Mouse (Mus musculus) limb, embryonic 14.5 days (tissue): ENCODE results near the gene Plekhg5. TPM values are rescaled to one million over a fixed set of nuclear protein-coding genes. Genes with fewer than 3 reads are reported as not detected.

ENCODE experiments used
- ATAC-seq: fragments of 200-750 bp; cut with Nextera tagmentation; 2 replicates; pipeline ENCODE4 v1.8.0; 2017; ENCODE audit warnings: low read depth, moderate number of reproducible peaks, moderate TSS enrichment; ENCODE audit not compliant: low FRiP score
- DNase-seq: peaks from one replicate; pipeline ENCODE4 v3.0.0-alpha.2; 2015; ENCODE audit warnings: low spot score
- H3K27ac ChIP-seq: fragments of 300-500 bp; sonication (generic); replicated peaks from 2 replicates; pipeline ENCODE4 v1.5.1; 2014; ENCODE audit warnings: low read depth, mild to moderate bottlenecking, low read length, moderate library complexity, mixed read lengths
- H3K27me3 ChIP-seq: fragments of 300-500 bp; sonication (generic); 2 replicates; pipeline ENCODE4 v1.6.1; 2014; ENCODE audit warnings: low read length, mixed read lengths; ENCODE audit not compliant: control insufficient read depth, insufficient read depth
- H3K36me3 ChIP-seq: fragments of 300-500 bp; sonication (generic); 2 replicates; pipeline ENCODE4 v1.6.1; 2014; ENCODE audit warnings: mild to moderate bottlenecking, low read length, moderate library complexity, mixed read lengths; ENCODE audit not compliant: control insufficient read depth, insufficient read depth
- H3K4me1 ChIP-seq: fragments of 300-500 bp; sonication (generic); 2 replicates; pipeline ENCODE4 v1.6.1; 2014; ENCODE audit warnings: antibody characterized with exemption, low read length, mixed read lengths; ENCODE audit not compliant: control insufficient read depth, insufficient read depth
- H3K4me2 ChIP-seq: fragments of 300-500 bp; sonication (generic); replicated peaks from 2 replicates; pipeline ENCODE4 v1.6.1; 2014; ENCODE audit warnings: low read depth, mild to moderate bottlenecking, low read length, moderate library complexity; ENCODE audit not compliant: severe bottlenecking
- H3K4me3 ChIP-seq: fragments of 300-500 bp; sonication (generic); replicated peaks from 2 replicates; pipeline ENCODE4 v1.5.1; 2014; ENCODE audit warnings: low read length
- H3K9ac ChIP-seq: fragments of 300-500 bp; sonication (generic); 2 replicates; pipeline ENCODE4 v1.6.1; 2014; ENCODE audit warnings: mild to moderate bottlenecking, low read depth, low read length, moderate library complexity; ENCODE audit not compliant: severe bottlenecking
- H3K9me3 ChIP-seq: fragments of 300-500 bp; sonication (generic); 2 replicates; pipeline ENCODE4 v1.6.1; 2016; ENCODE audit warnings: low read length; ENCODE audit not compliant: control insufficient read depth
- POLR2A ChIP-seq: fragments of 200-500 bp; IDR thresholded peaks from 2 replicates; pipeline ENCODE4 v1.8.0; 2012; ENCODE audit warnings: inconsistent platforms, mild to moderate bottlenecking, moderate library complexity, borderline replicate concordance; ENCODE audit not compliant: insufficient read depth, insufficient read length; ENCODE audit errors: extremely low read depth
- WGBS: fragments of 180-500 bp; shearing (Covaris S2); extraction: QIAGEN DNeasy Blood & Tissue Kit; methylation state at CpG from one replicate; pipeline ENCODE4 v1.1.7; 2014; 5-methylcytosine and 5-hydroxymethylcytosine counted together
- polyA plus RNA-seq, 2 experiments: library from polyadenylated mRNA; depleted of rRNA in 1 of 2; stranded (reverse) in 1 of 2; unstranded in 1 of 2; fragments of >200 nt; fragmentation: Nextera tagmentation in 1 of 2; extraction: Ambion mirVana in 1 of 2; gene quantifications; 2 replicates each; pipeline versions ENCODE4 v1.2.1 to v1.2.3; 2012 to 2014

Plekhg5 gene
- polyA plus RNA-seq, 2 experiments = 14.1 to 25.0 TPM

DNA sequence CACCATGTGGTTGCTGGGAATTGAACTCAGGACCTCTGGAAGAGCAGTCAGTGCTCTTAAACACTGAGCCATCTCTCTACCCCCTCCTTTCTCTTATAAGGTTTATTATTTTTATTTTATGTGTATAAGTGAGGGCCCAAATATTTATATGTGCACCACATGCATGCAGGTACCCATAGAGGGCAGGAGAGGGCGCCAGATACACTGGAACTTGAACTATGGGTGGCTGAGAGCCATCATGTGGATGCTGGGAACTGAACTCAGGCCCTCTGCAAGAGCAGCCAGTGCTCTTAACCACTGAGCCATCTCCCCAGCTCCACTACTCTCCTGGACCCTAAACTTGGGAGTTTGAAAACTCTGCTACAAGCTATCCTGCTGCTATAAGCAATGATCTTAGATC is 71.3 kb downstream of the Plekhg5 start:
- WGBS = 32% methylated on average over 1 of the region's 1 CpGs
- TF ChIP-seq POLR2A = no peak

DNA sequence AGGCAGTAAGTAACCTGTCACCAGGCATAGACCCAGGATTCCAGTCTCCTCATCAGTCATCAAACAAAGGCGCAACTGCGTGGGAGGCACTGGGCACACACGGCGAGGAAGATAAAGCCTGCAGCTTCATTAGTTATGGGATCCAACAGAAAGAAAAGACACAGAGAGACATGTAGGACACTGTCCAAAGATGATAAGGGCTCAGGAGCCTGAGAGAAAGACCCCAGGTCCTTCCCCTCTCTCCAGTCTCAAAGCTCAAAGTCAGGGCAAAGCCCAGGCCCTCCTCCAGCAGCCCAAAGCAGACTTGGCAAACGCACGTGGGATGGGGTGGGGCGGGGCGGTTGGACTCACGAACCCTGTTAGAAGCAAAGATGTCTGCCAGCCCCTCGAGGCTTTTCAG is 73.2 kb downstream of the Plekhg5 start:
- no peak overlapping the region for H3K27ac ChIP-seq
- no peak overlapping the region for H3K4me3 ChIP-seq
- peaks cover 12% of the 10 kb centered on the region for H3K27me3 ChIP-seq
- no peaks in the 10 kb centered on the region for H3K9me3 ChIP-seq
- H3K36me3 ChIP-seq = no peaks in the 10 kb centered on the region
- no peak for TF ChIP-seq POLR2A
- H3K4me1 ChIP-seq = no peaks in the 10 kb centered on the region
- no peak overlapping the region for H3K4me2 ChIP-seq
- whole genome bisulfite sequencing = 70% methylated on average over 10 of the region's 10 CpGs
- no peak overlapping the region for H3K9ac ChIP-seq
- ATAC-seq (no peak), DNase-seq (no peak)

More for the DNA sequence above, 71.3 kb downstream of the Plekhg5 start:
- no peak overlapping the region for H3K4me3 ChIP-seq
- no peak for DNase-seq
- H3K4me2 ChIP-seq = no peak overlapping the region
- H3K27ac ChIP-seq = no peak overlapping the region
- H3K4me1 ChIP-seq = peaks cover 5% of the 10 kb centered on the region; the same call in 1 of the 2 replicates
- peaks cover 4% of the 10 kb centered on the region; the same call in 1 of the 2 replicates for H3K27me3 ChIP-seq
- H3K36me3 ChIP-seq = no peaks in the 10 kb centered on the region
- no peaks in the 10 kb centered on the region for H3K9me3 ChIP-seq
- no peak for ATAC-seq
- H3K9ac ChIP-seq = no peak overlapping the region

DNA sequence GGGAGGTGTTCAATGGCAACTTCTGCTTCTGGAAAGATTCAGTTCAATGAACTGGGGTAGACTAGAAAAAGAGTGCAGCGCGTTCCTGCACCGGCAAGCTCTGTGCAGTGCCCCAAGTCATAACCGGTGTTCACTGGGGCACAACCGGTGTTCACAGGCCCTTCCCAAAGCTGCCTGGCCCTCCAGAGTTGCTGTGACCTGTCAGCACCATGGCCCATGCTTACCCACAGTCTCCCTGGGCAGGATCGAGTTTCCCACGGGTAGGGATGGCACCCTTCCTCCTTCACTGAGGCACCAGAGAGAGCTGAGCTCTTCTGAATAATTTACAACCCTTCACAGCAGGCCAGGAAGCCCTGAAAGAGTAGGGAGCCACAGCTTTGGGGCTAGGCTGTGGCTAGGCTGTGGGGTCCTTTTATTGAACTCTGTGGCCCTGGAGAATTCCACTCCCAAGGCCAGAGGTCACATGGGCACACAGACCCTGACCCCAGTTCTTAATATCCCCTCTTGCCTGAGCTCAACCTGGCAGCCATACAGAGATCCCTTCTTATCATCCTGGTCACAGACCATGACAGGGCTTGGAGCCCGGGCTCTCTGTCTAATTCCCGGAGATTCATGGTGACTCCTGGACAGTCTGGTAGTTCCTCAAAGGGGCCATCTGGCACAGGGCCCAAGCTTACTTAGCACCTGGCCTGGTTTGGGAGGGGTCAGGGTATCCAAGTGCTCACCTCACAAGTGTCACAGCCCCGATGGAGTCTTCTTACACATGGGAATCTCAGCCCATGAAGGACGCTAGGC is 73.9 kb downstream of the Plekhg5 start:
- 55% methylated on average over 11 of the region's 11 CpGs for WGBS
- H3K4me3 ChIP-seq = no peak overlapping the region
- ATAC-seq (no peak), DNase-seq (no peak)
- H3K4me2 ChIP-seq = no peak overlapping the region
- peaks cover 19% of the 10 kb centered on the region for H3K27me3 ChIP-seq
- H3K36me3 ChIP-seq = no peaks in the 10 kb centered on the region
- H3K27ac ChIP-seq = no peak overlapping the region
- no peak overlapping the region for H3K9ac ChIP-seq
- H3K9me3 ChIP-seq = no peaks in the 10 kb centered on the region
- no peaks in the 10 kb centered on the region for H3K4me1 ChIP-seq
- no peak for TF ChIP-seq POLR2A

DNA sequence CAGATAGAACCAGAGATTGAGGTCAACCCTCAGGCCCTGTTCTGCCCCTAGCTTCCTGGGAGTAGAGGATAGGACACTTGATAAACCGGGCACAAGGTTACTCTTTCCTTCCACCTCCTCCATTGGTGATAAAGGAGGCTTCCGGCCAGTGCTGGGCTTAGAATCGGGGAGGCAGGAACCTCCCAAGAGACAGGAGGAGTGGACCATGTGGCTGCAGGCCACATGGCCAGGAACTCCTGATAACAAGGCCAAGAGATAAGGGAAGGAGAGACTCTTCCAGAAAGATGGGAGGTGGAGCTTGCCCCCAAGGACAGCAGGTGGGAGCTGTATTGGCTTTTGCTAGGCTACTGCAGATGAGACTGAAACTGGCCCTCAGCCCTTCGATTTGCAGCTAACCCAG is 78.2 kb downstream of the Plekhg5 start:
- 72% methylated on average over 4 of the region's 4 CpGs for WGBS
- Histone ChIP-seq H3K9me3 (no peaks in the 10 kb centered on the region), H3K27ac (no peak overlapping the region), H3K4me1 (peaks cover 4% of the 10 kb centered on the region; the same call in 1 of the 2 replicates), H3K9ac (no peak overlapping the region), H3K27me3 (peaks cover 52% of the 10 kb centered on the region), H3K4me3 (no peak overlapping the region), H3K36me3 (no peaks in the 10 kb centered on the region), H3K4me2 (no peak overlapping the region)
- no peak for TF ChIP-seq POLR2A
- ATAC-seq = no peak
- no peak for DNase-seq

DNA sequence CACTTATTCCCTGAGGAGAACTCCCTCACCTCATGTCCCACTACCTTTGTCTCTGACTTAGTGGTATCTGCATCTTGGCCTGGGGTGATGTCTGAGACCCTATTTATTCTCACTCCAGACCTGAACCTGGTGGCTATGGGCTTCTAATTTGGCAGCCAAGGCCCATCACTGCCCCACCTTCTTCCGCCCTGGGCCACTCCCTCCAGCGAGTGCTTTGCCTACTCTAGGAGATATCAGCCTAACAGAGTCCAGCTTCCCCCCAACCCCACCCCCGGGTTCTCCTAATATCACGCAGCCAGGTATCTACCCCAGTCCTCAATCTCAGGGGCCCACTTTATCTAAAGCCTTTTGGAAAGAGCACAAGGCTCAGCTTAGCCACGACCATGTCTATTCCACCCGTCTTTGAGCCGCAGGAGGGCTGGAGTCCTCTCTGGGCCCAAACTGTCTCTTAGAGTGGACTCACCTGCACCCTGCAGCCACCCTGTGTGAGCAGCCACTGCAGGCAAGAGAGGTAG is 79.2 kb downstream of the Plekhg5 start:
- no peaks in the 10 kb centered on the region for H3K9me3 ChIP-seq
- ATAC-seq = 0 out of 2 replicates have a peak, but pooled peaks have one; percentile 3
- H3K36me3 ChIP-seq = no peaks in the 10 kb centered on the region
- peak overlapping the region; percentile 57 for H3K4me2 ChIP-seq
- H3K27ac ChIP-seq = no peak overlapping the region
- peaks cover 4% of the 10 kb centered on the region; the same call in 1 of the 2 replicates for H3K4me1 ChIP-seq
- no peak for DNase-seq
- H3K4me3 ChIP-seq = peak overlapping the region; percentile 39
- TF ChIP-seq POLR2A = no peak
- no peak overlapping the region for H3K9ac ChIP-seq
- 23% methylated on average over 7 of the region's 7 CpGs for WGBS
- H3K27me3 ChIP-seq = peaks cover 54% of the 10 kb centered on the region
